Mouse (Mus musculus): ENCODE data around the gene Orm2.

GRCm38 (mm10) chr4:63377483-63377882 is 15.2 kb downstream of the Orm2 start:
- TF ChIP-seq CTCF (IDR thresholded peaks at IDR 0.05; ENCODE audit: low read depth) (peak; percentile 52), EP300 (IDR thresholded peaks at IDR 0.05; ENCODE audit: low read depth) (no peak)

All from liver, postnatal 0 days (tissue).